Mouse (Mus musculus): ENCODE measurements at regions not wholly inside any gene's neighbourhood (a gene's known extent, or its start where the extent isn't known, plus 50 kb on each side); places are given as distances from the start of the nearest gene placed in this dataset.

DNA sequence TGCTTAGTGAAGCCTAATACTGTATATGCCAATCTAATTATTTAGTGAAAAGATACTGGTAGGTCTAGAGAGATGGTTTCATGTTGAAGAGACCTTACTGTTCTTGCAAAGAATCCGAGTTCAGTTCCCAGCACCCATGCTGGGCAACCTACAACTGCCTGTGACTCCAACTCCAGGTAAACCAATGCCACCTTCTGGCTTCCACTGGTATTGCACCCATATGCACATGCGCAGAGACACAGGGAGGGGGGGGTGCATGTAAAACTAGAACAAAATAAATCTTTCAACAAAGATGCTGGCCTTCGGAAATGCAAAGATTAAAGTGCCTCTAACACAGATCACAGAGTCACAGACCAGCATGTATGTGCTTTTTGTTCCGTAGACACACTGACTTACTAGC lies 348.5 kb upstream of the Tmem132c start:
- intact Hi-C loops (cut with DNase I) = no loop called here
- H3K27me3 ChIP-seq (ENCODE audit: control insufficient read depth, insufficient read depth, low read length) = no peaks in the 10 kb centered on the region
- H3K36me3 ChIP-seq (ENCODE audit: control insufficient read depth, insufficient read depth, low read length) = no peaks in the 10 kb centered on the region
- TF ChIP-seq EP300 (IDR thresholded peaks at IDR 0.05; ENCODE audit: insufficient read depth, low read depth, low read length) = no peak
- 0 out of 2 replicates have a peak, but pooled peaks have one; percentile 10 for TF ChIP-seq CTCF (IDR thresholded peaks at IDR 0.05)
- TF ChIP-seq POLR2A (IDR thresholded peaks at IDR 0.05; ENCODE audit: insufficient read depth, low read depth, low read length) = no peak
- H3K4me3 ChIP-seq = no peak overlapping the region
- H3K9ac ChIP-seq (ENCODE audit: low read depth, low read length) = no peak overlapping the region
- DNase-seq = no peak
- H3K79me2 ChIP-seq (replicated peaks; ENCODE audit: control insufficient read depth, insufficient read depth, low read length) = no peaks in the 10 kb centered on the region
- H3K4me1 ChIP-seq (ENCODE audit: control insufficient read depth, insufficient read depth, low read length) = no peaks in the 10 kb centered on the region
- H3K27ac ChIP-seq = no peak overlapping the region
- 91% methylated on average over 4 of the region's 4 CpGs for WGBS

DNA sequence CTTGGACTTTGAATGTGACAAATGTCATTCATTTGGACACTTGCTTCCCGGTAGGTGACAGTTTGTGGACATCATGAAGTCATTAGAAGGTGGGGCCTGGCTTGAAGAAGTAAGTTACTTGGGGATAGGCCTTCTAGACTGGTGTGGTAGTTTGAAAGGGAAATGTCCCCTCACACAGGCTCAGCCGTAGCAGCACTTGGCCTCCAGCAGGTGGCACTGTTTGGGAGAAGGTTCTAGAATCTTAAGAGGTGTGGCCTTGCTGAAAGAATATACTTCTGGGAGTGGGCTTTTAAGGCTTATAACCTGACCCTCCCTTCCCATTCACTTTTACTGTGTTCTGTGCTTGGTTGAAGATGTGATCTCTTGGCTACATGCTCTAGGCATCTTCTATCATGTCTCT lies 331.5 kb upstream of the Tmem132c start:
- 76% methylated on average over 2 of the region's 2 CpGs for WGBS
- no peak overlapping the region for H3K4me3 ChIP-seq
- TF ChIP-seq EP300 (IDR thresholded peaks at IDR 0.05; ENCODE audit: insufficient read depth, low read depth, low read length) (no peak), POLR2A (IDR thresholded peaks at IDR 0.05; ENCODE audit: insufficient read depth, low read depth, low read length) (no peak), CTCF (IDR thresholded peaks at IDR 0.05) (peak; percentile 20)
- no peak for DNase-seq
- intact Hi-C loops (cut with DNase I) = no loop called here
- H3K27me3 ChIP-seq (ENCODE audit: control insufficient read depth, insufficient read depth, low read length) = no peaks in the 10 kb centered on the region
- H3K27ac ChIP-seq = no peak overlapping the region
- H3K4me1 ChIP-seq (ENCODE audit: control insufficient read depth, insufficient read depth, low read length) = no peaks in the 10 kb centered on the region
- H3K36me3 ChIP-seq (ENCODE audit: control insufficient read depth, insufficient read depth, low read length) = no peaks in the 10 kb centered on the region
- no peaks in the 10 kb centered on the region for H3K79me2 ChIP-seq (replicated peaks; ENCODE audit: control insufficient read depth, insufficient read depth, low read length)
- H3K9ac ChIP-seq (ENCODE audit: low read depth, low read length) = no peak overlapping the region

DNA sequence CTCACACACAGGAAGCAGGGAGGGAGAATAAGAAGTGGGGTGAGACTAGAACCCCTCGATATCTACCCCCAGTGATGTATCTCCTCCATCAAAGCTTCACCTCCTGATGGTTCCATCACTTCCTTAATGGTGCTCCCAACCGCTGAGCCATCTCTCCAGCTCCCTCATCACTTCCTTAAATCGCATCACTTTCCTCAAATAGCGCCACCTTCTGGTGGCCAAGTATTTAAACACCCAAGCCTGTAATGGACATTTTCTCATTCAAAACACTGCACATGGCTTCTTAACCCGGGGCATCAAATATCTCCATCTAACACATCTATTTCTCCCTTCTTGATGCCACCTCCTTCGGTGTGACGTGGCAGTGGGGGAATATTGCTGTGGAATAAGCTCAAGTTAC lies 324.3 kb upstream of the Tmem132c start:
- Histone ChIP-seq H3K9ac (ENCODE audit: low read depth, low read length) (no peak overlapping the region), H3K27ac (no peak overlapping the region), H3K27me3 (ENCODE audit: control insufficient read depth, insufficient read depth, low read length) (no peaks in the 10 kb centered on the region), H3K4me1 (ENCODE audit: control insufficient read depth, insufficient read depth, low read length) (no peaks in the 10 kb centered on the region), H3K36me3 (ENCODE audit: control insufficient read depth, insufficient read depth, low read length) (no peaks in the 10 kb centered on the region), H3K79me2 (replicated peaks; ENCODE audit: control insufficient read depth, insufficient read depth, low read length) (no peaks in the 10 kb centered on the region), H3K4me3 (no peak overlapping the region)
- no peak for DNase-seq
- TF ChIP-seq EP300 (IDR thresholded peaks at IDR 0.05; ENCODE audit: insufficient read depth, low read depth, low read length) (no peak), POLR2A (IDR thresholded peaks at IDR 0.05; ENCODE audit: insufficient read depth, low read depth, low read length) (no peak), CTCF (IDR thresholded peaks at IDR 0.05) (no peak)
- WGBS = 64% methylated on average over 7 of the region's 7 CpGs
- intact Hi-C loops (cut with DNase I) = no loop called here

DNA sequence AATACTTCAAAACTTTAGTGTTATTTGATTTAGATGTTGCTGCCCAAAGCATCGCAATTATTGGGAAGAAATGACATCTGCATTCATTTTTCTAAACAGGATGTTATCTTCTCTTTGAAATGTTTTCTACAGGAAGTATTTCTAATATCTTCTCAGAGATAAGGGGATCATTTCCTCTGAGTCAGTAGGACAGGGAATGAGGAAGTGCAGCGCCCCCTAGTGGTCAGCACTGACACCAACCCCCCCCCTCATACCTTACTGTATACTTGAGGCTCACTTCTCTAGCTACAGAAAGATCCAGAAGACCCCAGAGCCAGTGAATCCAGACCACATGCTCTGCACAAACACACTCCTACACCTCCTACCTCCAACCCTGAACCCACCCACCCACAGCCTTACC lies 308.1 kb upstream of the Tmem132c start:
- Histone ChIP-seq H3K4me1 (ENCODE audit: control insufficient read depth, insufficient read depth, low read length) (no peaks in the 10 kb centered on the region), H3K79me2 (replicated peaks; ENCODE audit: control insufficient read depth, insufficient read depth, low read length) (no peaks in the 10 kb centered on the region), H3K36me3 (ENCODE audit: control insufficient read depth, insufficient read depth, low read length) (no peaks in the 10 kb centered on the region), H3K9ac (ENCODE audit: low read depth, low read length) (no peak overlapping the region), H3K4me3 (no peak overlapping the region), H3K27me3 (ENCODE audit: control insufficient read depth, insufficient read depth, low read length) (no peaks in the 10 kb centered on the region), H3K27ac (no peak overlapping the region)
- no peak for DNase-seq
- intact Hi-C loops (cut with DNase I) = no loop called here
- 44% methylated on average over 2 of the region's 2 CpGs for WGBS
- no peak for TF ChIP-seq POLR2A (IDR thresholded peaks at IDR 0.05; ENCODE audit: insufficient read depth, low read depth, low read length)
- peak; percentile 24; the same call in 1 of the 2 replicates for TF ChIP-seq CTCF (IDR thresholded peaks at IDR 0.05)

DNA sequence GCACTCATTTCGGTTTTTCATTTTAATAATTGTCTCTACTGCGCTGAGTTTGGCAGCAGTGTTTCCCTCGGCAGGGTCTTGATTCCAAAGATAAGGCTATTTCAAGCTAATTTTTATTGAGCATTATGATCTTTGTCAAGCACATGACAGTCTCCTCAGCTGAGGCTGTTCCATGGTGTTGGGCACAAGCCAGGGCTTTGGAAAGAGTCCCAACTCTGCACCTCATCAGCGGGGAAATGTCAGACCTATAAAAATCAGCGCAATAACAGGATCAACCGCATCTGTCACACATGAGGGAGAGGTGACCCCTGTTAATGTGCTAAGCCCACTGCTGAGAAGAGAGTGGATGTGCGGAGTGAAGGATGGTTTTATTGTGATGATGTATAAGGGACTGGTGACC lies 296.7 kb upstream of the Tmem132c start:
- 50% methylated on average over 7 of the region's 7 CpGs for WGBS
- H3K79me2 ChIP-seq (replicated peaks; ENCODE audit: control insufficient read depth, insufficient read depth, low read length) = no peaks in the 10 kb centered on the region
- no peaks in the 10 kb centered on the region for H3K36me3 ChIP-seq (ENCODE audit: control insufficient read depth, insufficient read depth, low read length)
- DNase-seq = no peak
- H3K4me3 ChIP-seq = no peak overlapping the region
- H3K9ac ChIP-seq (ENCODE audit: low read depth, low read length) = no peak overlapping the region
- no peak overlapping the region for H3K27ac ChIP-seq
- TF ChIP-seq CTCF (IDR thresholded peaks at IDR 0.05) (no peak), POLR2A (IDR thresholded peaks at IDR 0.05; ENCODE audit: insufficient read depth, low read depth, low read length) (no peak), EP300 (IDR thresholded peaks at IDR 0.05; ENCODE audit: insufficient read depth, low read depth, low read length) (no peak)
- intact Hi-C loops (cut with DNase I) = no loop called here
- H3K27me3 ChIP-seq (ENCODE audit: control insufficient read depth, insufficient read depth, low read length) = no peaks in the 10 kb centered on the region
- no peaks in the 10 kb centered on the region for H3K4me1 ChIP-seq (ENCODE audit: control insufficient read depth, insufficient read depth, low read length)

DNA sequence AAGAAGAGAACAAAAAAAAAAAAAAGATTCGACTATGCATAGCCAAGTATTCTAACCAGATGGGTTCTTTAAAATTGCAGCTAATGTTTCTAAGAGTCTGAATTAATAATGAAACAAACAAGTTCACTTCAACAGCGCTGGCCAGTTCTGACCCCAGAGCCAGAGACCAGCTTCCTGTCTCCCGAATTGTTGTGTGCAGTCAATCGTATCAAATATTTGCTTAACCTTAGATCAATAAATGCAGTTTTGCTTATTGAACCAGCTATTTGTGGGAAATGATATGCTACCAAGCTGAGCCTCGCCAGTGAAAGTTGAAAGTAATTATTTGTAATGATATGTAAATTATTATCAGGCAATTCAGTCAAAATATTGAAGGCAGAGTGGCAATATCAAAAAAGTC lies 287.4 kb upstream of the Tmem132c start:
- H3K4me1 ChIP-seq (ENCODE audit: control insufficient read depth, insufficient read depth, low read length) = no peaks in the 10 kb centered on the region
- no peaks in the 10 kb centered on the region for H3K36me3 ChIP-seq (ENCODE audit: control insufficient read depth, insufficient read depth, low read length)
- 70% methylated on average over 5 of the region's 5 CpGs for WGBS
- no peak overlapping the region for H3K4me3 ChIP-seq
- H3K9ac ChIP-seq (ENCODE audit: low read depth, low read length) = no peak overlapping the region
- intact Hi-C loops (cut with DNase I) = no loop called here
- no peaks in the 10 kb centered on the region for H3K79me2 ChIP-seq (replicated peaks; ENCODE audit: control insufficient read depth, insufficient read depth, low read length)
- H3K27me3 ChIP-seq (ENCODE audit: control insufficient read depth, insufficient read depth, low read length) = no peaks in the 10 kb centered on the region
- TF ChIP-seq EP300 (IDR thresholded peaks at IDR 0.05; ENCODE audit: insufficient read depth, low read depth, low read length) = no peak
- TF ChIP-seq CTCF (IDR thresholded peaks at IDR 0.05) = no peak
- no peak for TF ChIP-seq POLR2A (IDR thresholded peaks at IDR 0.05; ENCODE audit: insufficient read depth, low read depth, low read length)
- no peak for DNase-seq
- no peak overlapping the region for H3K27ac ChIP-seq

Data from heart, adult 2 months (tissue).